Mouse (Mus musculus) hematopoietic stem cell, adult 5-6 weeks (primary cell): ENCODE data around the gene Trim80. TPM values are rescaled to one million over a fixed set of nuclear protein-coding genes. Genes with fewer than 3 reads are reported as not detected.
A peak's percentile ranks its signal among the peaks of the same experiment; 100 is the strongest.

ENCODE experiments used
- ATAC-seq, 2 experiments: fragments of 125-278 bp in 1 of 2; replicated peaks in 1 of 2; 2 replicates each; pipeline ENCODE4 v1.8.0; 2016 to 2017; ENCODE audit warnings: inconsistent platforms in 2 of 2, mild to moderate bottlenecking in 2 of 2, moderate number of reproducible peaks in 2 of 2, low read depth in 1 of 2, moderate TSS enrichment in 1 of 2; ENCODE audit not compliant: low FRiP score in 2 of 2, poor library complexity in 2 of 2, severe bottlenecking in 2 of 2, insufficient read depth in 1 of 2, low TSS enrichment in 1 of 2
- total RNA-seq: library from RNA; stranded (forward); fragments of 172-1452, 232-1000 nt; gene quantifications from 2 replicates; pipeline ENCODE4 v1.2.3, GENCODE M21; 2017

Trim80 gene
- total RNA-seq, 1 experiment from 2014 or later: not detected

DNA sequence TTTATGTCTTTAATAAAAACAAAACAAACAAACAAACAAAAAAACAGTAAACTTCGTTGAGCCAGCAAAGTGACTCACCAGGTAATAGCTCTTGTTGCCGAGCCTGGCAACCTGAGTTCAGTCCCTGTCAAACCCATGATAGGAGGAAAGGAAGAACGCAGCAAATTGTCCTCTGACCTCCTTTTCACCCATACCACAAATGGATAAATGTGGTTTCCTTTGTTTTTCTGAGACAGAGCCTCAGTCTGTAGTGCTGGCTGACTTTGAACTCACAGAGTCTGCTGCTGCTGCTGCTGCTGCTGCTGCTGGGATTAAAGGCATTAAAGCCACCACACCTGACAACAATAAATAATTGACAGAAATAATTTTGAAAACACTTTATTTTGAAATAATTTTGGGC lies 17.3 kb upstream of the Trim80 start:
- ATAC-seq: no peak

DNA sequence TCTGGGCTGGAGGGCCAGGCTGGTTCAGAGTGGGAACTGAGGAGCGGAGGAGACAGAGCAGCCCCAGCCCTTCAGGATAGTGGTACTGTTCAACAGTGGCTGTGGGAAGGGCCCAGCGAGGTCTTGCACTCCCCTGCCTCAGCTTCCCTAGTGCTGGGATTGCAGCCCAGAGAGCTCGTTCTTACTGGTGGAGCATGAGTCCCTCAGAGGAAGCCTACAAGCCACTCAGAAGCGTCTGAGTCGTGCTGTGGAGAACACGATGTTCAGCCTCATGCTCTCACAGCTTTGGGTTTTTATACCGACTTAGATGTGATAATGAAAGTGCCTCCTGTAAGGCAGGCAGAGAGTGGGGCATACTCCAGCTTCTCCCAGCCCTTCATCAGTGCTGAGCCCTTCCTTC lies 15.7 kb upstream of the Trim80 start:
- no peak for ATAC-seq

DNA sequence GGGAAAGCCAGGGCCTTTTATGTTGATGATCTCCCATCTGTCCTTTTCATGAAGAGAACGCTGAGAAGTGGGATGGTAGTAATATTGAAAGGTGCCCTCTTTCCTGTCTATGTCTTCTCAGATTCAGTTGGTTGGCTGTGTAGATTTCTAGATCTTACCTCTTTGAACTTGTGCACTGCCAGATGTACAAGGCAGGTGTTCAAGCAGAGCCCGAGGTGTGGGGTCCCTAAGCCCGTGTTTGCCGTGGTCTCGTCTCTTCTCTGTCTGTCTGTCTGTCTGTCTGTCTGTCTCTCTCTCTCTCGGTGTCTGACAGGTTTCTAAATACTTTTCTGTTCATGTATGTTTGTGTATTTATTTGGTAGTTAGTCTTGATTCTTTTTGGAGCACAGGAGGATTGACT lies 14.7 kb upstream of the Trim80 start:
- ATAC-seq: no peak

DNA sequence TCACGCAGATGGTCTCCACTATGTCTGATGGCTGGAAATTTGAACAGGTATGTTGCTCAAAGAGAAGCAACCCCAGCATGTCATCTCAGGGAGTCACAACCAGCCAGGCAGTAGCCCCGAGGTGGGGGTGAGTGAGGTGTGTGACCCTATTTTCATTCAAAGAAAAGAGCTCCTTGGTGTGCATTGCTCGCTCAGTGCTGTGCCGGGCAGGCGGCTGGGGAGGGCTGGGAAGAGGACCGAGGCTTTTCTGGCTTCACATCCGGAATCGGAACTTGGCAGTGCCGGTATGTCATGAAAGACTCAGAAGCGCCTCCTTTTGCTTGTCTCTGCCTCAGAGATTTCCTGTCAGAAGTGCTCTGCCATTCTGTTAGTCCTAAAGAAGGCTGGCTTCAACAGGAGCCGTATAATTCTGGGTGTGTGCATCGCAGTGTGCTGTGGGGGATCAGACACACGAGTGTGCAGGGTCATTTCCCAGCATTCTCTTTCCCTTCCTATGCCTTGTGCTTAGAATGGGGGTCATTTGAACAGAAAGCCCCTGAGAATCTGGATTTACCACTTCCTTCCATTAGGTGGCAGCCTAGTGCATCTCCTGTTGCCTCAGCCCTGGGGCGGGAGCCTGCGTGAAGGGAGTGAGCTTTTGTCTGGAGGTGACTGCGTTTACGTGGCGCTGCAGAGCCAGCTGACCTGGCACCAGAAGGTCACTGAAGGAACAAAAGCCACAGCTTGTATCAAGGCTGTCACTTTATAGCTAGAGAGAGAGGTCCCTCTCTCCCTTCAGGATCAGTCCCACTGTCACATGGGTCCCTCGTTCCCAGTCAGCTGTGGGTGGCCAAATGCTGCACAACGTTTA lies 12.6 kb upstream of the Trim80 start:
- peak; percentile 76 to 85 for ATAC-seq

DNA sequence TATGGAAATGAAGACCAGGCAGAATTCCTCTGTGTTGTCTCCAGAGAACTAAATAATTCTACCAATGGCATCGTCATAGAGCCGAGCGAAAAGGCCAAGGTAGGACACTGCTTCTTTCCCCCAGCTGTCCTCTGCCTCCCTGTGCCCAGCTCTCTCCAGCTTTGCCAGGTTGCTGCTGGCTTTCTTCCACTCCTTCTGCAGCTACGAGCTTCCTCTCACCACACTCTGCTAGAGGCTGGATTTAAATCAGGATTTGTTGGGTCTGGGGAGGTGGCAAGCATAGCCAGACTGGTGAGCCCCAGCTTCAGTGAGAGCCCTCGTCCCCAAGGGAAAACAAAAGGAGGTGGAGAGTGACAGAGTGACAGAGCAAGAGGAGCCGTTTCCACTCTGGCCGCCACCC lies 11.0 kb upstream of the Trim80 start:
- ATAC-seq: no peak

DNA sequence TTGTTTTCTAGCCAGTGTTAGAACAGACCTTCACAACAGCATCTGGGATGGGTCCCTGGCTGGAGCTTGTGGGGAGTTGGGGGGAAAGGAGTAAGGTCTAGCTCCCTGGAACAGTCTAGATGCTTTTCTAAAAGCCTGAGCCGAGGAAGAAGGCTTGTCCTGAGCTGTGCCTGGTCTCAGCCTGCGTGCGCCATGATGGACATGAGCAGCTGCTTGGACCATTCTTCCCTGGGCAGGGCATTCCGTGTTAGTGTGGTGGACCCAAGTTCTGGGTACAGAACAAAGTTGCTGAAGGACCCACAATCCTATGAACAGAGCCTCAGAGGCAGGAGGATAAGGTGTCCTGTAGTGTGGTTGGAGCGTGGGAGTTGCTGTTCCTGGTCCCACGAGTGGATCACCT lies 9.8 kb upstream of the Trim80 start:
- ATAC-seq: no peak

DNA sequence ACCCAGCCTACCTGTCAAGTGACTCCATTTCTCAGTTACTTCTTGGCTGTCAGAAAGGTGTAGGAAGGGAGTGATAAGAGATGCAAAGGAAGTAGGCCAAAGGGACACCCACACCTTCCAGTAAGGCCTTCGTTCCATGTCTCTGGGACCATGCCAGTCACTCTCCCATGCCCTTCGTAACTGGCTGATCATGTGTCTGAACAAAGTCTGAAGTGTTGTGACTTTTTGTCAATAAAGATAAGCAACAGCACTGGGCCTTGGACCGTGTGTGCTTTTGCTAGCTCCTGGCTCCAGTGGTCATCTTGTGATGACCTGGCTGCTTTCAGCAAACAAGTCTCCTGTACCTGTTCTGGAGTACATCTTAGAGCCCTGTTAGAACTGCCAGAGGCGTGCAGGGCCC lies 7.5 kb upstream of the Trim80 start:
- no peak for ATAC-seq

DNA sequence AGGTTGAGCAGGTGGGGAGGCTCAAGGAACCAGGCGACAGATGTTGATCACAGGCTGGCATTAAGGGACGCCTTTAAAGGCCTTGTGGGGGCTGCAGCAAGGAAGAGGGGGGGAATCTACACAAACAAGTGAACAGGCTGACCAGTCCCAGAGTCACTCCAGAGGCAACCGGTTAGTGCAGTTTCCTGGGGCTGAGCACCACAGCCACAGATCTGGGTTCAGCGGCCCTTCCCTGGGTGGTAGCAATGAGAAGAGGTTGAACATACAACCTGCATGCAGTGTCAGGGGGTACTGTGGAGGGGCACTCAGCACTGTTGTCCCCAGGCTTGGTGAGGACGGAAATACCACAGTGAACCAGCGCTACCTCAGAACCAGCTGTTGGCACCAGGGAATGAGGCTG lies 7.0 kb upstream of the Trim80 start:
- no peak for ATAC-seq

DNA sequence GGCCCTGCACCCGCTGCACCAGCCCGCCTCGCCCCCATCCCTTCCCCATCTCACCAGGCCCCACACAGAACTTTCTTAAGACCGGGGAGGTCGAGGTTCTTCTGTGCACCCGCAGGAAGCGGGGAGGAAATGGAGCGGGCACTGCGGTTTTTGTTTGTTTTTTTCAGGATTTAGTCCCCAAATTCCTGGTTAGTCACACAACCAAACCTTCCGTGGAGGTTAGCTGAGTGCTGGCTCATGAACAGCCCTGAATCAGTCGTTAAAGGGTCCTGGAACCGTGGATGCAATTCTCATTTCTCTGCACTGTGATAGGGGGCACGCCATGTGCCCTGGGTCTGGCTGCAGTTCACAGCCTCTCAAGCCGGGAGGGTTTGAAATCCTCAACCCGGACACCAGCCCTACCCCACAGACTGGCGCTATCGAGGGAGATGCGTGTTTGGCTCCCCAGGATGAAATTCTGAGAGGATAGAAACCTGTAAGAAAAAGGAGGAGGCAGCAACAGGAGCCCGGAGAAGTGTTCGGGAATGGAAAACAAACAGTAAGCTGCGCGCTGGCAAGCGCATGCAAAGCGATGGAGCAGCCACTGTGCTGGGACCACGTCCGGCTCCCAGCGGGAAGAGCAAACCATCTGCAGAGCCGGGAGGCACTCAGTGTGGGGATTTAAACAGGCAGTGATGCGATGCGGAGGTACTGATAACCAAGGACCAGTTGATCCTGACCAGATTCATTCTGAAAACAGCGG lies 4.6 kb upstream of the Trim80 start:
- peak in 1 of 2 experiments; percentile 38; a peak in 2 of 4 replicates for ATAC-seq

DNA sequence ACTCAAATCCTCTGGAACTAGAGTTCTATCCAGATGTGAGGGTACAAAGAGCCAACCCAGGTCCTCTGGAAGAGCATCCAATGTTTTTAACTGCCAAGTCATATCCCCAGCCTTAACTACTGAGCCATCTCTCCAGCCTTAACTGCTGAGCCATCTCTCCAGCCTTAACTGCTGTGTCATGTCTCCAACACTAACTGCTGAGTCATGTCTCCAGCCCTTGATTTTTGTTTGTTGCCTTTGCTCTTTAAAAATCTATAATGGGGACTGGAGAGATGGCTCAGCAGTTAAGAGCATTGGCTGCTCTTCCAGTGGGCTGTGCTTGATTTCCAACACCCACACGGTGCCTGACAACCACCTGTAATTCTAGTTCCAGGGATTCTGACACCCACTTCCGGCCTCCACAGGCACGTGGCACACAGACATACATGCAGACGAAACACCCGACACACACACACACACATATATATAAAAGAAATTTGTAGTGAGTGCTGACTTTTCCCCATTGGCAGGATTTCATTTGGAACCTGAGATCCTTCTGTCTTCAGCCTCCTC lies 2.7 kb upstream of the Trim80 start:
- no peak for ATAC-seq

DNA sequence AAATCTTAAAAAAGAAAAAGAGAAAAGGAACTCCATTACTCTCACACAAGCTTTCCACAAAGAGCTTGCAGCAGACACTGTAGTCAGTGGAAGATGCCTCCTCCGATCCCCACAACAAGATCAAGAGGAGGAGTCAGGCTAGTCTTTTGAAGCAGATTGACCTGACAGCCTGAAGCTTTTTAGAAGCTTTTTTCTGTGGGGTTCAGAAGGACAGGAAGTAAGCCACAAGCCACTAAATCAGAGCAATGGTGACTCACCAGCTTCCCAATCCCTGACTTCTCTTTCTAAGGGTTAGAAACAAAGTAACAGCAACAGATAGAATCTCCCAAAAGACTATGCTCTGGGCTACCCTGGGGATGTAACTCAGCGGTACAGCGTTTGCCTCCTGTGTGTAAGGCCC lies 1.0 kb upstream of the Trim80 start:
- no peak for ATAC-seq

DNA sequence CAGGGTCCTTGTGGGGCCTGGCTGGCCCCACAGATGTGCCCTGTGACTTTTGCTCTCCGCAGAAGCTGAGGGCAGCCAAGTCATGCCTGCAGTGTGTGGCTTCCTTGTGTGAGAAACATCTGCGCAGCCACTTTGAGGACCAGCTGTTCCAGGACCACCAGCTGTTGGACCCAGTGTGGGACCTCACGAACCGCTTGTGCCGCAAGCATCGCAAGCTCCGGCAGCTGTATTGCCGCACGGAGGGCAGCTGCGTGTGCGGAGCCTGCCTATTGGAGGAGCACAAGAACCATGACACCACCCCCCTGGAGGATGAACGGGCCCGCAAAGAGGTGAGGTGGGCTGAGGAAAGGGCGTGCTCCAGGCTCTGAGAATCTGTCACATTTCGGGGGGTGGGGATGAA lies 1.1 kb downstream of the Trim80 start:
- ATAC-seq: no peak

DNA sequence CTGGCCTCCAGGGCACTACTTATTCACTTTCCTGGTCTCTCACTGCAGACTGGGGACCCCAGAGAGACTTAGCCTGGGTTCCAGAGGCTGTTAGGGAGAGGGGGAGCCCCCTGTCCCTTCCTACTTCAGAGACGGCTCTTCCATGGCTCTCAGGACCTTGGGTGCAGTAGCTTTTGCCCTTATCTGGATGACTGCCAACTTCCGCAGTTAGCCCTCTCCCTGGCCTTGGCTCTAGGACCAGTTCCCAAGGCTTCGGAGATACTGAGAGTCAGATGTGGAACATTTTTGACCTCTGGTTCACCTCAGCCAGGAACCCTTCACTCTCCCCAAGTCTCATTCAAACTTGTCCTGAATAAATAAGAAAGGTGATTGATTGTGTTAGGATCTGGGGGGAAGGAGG lies 6.6 kb downstream of the Trim80 start:
- ATAC-seq: no peak

DNA sequence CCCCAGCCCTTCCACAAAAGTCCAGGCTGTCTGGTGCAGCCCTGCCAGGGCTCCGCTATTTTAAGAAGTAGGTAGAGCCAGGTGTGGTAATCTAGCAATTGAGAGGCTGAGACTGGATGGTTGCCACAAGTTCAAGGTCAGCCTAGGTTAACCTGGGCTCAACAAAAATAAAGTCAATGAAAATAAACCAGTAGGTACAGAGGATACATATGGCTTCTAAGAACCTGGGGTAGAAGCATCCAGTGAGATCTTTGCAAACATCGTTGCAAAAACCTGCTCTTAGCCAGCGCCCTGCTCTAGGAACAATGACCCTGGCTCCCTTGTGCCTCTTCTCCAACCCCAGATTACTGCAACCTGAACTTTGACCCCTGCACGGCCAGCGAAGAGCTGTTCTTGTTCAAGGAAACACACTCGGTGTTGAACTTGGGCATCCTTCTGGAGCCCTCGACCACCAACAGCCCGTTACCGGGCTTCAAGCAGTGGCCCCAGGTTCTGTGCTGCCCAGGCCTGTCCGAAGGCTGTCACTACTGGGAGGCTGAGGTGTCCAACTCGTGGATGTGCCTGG lies 7.1 kb downstream of the Trim80 start:
- ATAC-seq: no peak

DNA sequence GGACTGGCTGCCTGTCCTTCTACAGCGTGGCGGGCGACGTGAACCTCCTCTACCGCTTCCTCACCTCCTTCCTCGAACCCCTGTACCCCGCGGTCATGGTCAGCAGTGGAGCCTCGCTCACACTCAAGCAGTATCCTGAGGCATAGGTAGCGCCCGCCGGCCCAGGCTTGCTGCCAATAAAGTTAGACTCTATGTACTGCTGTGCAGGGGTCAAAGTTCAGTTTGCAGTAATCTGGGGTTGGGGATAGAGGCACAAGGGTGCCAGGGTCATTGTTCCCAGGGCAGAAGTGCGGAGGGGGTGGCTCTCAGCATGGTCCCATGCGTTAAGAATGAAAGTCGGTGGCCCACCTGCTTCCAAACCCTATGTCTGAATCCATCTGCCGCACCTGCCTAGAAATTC lies 7.7 kb downstream of the Trim80 start:
- ATAC-seq: no peak

DNA sequence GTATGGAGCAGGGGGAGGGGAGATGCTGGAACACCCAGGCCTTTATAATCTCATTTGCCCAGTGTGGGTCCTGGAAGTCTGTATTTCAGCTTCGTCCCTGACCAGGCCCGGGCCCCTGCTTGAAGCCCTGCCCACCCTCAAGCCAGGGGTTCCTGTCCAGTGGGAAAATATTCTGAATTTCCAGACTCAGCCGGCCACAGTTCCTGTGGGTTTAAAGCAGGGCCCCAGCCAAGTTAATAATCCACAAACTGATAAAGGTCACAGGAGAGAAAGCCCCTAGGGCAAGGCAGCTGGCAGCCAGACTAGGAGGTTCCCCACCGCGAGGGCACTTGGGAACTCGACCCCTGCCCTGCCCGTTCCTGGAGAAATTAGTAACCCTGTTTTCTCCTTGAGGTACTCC lies 8.7 kb downstream of the Trim80 start:
- no peak for ATAC-seq

DNA sequence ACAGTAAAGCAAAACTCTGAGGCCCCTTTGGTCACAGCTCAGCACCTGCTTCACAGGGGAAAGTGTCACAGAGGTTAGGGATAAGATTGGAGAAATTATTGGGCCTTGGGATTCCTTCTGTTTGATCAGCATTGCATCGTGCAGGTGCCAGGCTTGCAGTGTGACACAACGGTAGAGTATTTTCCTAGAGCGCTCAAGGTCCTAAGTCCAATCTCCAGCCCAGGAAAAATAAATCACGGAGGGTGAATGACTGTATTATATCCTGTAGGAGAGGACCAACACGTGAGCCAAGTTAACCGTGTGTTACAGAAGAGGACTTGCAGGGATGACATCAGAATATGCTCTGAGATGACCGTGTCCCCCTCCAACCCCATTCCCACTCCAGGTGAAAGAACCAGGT lies 9.8 kb downstream of the Trim80 start:
- ATAC-seq: no peak

DNA sequence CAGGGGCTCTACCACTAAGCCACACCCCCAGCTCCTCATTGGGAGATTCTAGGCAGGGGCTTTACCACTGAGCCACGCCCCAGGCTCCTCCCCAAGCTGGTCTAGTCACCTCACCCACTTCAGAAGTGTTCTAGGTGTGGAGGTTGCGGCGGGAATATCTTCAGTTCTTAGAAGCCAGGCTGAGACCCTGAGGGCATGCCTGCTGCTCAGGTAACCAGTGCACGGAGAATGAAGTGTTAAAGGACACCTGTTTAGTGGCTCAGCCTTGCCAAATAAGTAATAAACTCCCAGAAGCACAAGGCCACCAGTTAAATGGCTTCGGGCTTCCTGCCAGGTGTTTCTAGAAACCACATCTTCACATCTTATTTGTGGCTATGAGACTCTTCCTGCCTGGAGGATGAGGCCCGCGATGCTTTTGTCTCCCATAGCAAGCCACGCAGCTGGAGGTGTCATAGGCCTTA lies 11.5 kb downstream of the Trim80 start:
- peak; percentile 35 to 38; a peak in 1 of 4 replicates for ATAC-seq
